Mouse (Mus musculus): ENCODE measurements around the gene Dnaaf5.

Gene Dnaaf5

DNA sequence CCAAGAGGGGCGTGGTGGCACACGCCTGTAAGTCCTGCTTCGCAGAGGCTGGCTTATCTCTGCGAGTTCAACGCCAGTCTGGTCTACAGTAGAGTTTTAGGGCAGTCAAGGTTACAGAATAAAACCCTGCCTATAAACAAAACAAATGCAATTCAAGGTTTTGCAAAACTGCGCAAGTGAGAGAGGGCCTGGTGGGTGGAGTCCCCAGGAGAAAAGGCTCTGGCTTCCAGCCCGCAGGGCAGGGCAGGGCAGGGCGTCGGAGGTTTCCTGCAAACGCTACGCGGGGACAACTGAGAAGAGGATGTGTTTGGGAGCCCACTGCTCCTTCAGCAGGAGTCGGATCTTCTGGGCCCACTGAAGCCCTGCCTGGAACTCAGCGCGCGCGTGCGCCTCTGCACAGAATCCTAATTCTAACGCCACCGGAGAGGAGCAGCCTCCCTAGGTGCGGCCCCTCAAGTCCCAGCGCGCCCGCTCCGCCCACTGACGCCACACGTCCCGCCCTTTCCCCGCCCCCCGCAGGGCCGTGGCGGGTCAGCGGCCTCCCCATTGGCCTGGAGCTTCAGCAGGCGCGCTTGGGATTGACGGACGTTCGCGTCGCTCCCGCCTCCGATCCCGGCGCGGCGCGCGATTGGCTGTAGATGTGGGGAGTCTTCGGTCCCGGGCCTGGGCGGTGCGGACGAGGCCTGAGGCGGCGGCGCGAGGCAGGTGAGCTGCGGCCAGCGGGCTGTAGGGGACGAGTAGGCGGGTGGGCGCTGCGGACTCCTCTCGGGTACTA is 50.2 kb downstream of the Dnaaf5 start, which contains the start of gene Sun1:
Gene Sun1 (plus strand): TSS at position 643 of the 775 bp plus-strand sequence.
- peak; percentile 99 for DNase-seq

- no peak for DNase-seq
Measured at GRCm38 (mm10) chr5:139200770-139201569, 50.9 kb downstream of the Dnaaf5 start.

GRCm38 (mm10) chr5:139202127-139202526 is 52.1 kb downstream of the Dnaaf5 start:
- DNase-seq, result no peak

GRCm38 (mm10) chr5:139203312-139203711 is 53.3 kb downstream of the Dnaaf5 start:
- no peak for DNase-seq

- no peak for DNase-seq
Measured at GRCm38 (mm10) chr5:139206081-139206480, 56.1 kb downstream of the Dnaaf5 start.

- no peak for DNase-seq
Measured at GRCm38 (mm10) chr5:139206525-139206924, 56.5 kb downstream of the Dnaaf5 start.

- DNase-seq, result no peak
Measured at GRCm38 (mm10) chr5:139208183-139208582, 58.2 kb downstream of the Dnaaf5 start.

GRCm38 (mm10) chr5:139208871-139209684 is 59.1 kb downstream of the Dnaaf5 start:
- peak; percentile 68 for DNase-seq

- DNase-seq, result peak; percentile 41
Measured at GRCm38 (mm10) chr5:139209685-139210026, 59.6 kb downstream of the Dnaaf5 start.

- DNase-seq, result no peak
Measured at GRCm38 (mm10) chr5:139211737-139212385, 61.8 kb downstream of the Dnaaf5 start.

DNA sequence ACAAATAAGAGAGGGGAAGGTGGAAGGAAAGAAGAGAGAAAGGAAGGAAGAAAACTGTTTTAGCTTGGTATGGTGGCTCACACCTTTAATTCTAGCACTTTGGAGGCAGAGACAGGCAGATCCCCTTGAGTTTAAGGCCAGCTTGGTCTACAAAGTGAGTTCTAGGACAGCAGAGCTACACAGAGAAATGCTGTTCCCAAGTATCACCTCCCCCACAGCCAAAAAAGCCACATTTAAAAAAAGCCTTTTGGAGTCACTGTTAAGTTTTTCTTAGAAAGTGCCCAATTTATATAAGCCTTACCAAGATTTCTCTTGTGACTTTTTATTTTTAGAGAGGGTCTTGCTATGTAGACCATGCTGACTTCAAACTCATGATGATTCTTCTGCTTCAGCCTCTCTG is 64.3 kb downstream of the Dnaaf5 start:
- DNase-seq, result no peak

GRCm38 (mm10) chr5:139215184-139215583 is 65.2 kb downstream of the Dnaaf5 start:
- DNase-seq, result no peak

DNA sequence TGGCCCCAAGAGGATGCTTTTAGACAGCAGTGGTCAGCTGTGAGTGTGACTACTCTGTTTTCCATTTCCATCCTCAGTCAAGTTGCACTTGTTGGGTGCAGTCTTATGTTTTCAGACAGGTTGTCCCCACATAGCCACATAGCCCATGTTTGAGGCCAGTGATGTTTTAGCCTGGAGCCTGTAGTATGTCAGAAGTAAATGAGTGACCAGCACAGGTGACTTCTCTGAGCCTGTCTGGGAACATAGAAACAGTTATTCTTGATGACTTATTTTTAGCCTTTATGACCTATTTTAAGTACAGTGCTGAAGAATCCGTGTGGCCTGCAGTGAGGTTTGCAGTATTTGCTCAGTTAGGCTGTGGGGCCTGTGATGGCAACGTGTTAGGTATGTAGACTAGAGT is 66.1 kb downstream of the Dnaaf5 start:
- no peak for DNase-seq

GRCm38 (mm10) chr5:139216774-139217173 is 66.8 kb downstream of the Dnaaf5 start:
- DNase-seq, result no peak

- DNase-seq, result no peak
Measured at GRCm38 (mm10) chr5:139220006-139220515, 70.0 kb downstream of the Dnaaf5 start.

GRCm38 (mm10) chr5:139220610-139221009 is 70.6 kb downstream of the Dnaaf5 start:
- DNase-seq, result peak; percentile 49

- no peak for DNase-seq
Measured at GRCm38 (mm10) chr5:139223331-139223730, 73.3 kb downstream of the Dnaaf5 start.

- DNase-seq, result peak; percentile 60
Measured at GRCm38 (mm10) chr5:139227236-139227635, 77.2 kb downstream of the Dnaaf5 start.

- no peak for DNase-seq
Measured at GRCm38 (mm10) chr5:139227645-139228044, 77.6 kb downstream of the Dnaaf5 start.

DNA sequence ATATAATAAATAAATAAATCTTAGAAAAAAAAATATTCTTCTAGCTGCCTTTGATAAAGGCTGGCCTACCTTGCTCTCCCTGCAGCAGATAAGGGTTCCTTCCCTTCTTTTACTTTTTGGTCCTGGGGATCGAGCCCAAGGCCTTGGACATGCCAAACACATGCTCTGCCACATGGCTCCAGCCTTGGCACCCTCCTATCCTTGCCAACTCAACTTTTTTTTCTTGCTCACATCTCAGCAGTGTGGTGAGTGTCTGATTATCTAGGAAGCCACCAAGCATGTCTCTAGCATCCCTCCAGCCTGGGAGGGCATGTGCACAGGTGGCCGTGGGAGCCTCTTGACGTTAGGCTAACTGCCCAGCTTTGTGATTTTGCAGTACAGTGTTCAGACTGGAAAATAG is 78.3 kb downstream of the Dnaaf5 start:
- DNase-seq, result no peak

GRCm38 (mm10) chr5:139229716-139230115 is 79.7 kb downstream of the Dnaaf5 start:
- DNase-seq, result no peak

DNA sequence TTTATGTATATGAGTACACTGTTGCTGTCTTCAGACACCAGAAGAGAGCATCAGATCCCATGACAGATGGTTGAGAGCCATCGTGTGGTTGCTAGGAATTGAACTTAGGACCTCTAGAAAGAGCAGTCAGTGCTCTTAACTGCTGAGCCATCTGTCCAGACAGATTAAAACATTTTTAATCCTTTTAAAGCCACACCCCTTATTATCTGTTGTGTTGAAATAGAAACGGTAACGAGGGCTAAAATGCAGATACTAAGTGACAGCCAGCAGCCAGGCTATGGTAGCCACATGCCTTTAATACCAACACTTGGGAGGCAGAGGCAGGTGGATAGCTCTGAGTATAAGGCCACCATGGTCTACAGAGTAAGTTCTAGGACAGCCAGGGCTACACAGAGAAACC is 82.1 kb downstream of the Dnaaf5 start:
- no peak for DNase-seq
